Mouse (Mus musculus) duodenum, adult 2 months (tissue): ENCODE results near the gene Scimp. TPM values are rescaled to one million over a fixed set of nuclear protein-coding genes. Genes with fewer than 3 reads are reported as not detected.

ENCODE experiments used
- polyA plus RNA-seq: library from polyadenylated mRNA; depleted of rRNA; stranded (reverse); fragments of >200 nt; gene quantifications from 2 replicates; pipeline ENCODE4 v1.2.3, GENCODE M21; 2012; ENCODE audit warnings: low replicate concordance; rRNA removed

The Scimp gene
- polyA plus RNA-seq, result 0.18 and 0.90 TPM in 2 replicates

DNA sequence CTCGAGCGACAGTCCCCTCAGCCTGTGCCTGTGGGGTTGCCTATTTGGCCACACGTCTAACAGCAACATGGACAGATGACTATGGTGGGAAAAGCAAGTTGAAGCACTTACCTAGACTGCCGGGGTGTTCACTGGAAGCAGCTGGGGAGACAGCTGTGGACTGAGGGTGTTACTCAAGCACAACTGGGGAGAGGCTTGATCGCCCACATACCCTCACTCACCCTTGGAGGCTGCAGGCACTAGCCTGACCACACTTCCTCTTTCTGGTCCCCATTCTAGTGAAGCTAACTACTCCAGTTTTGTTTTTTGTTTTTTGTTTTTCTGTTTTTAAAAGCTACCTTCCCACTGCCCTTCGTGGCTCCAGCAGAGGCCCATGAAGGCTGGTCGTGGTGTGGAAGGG lies at the start of gene Scimp:
Gene Scimp, minus strand, starts transcription at position 222 of the 400 bp plus-strand sequence.

DNA sequence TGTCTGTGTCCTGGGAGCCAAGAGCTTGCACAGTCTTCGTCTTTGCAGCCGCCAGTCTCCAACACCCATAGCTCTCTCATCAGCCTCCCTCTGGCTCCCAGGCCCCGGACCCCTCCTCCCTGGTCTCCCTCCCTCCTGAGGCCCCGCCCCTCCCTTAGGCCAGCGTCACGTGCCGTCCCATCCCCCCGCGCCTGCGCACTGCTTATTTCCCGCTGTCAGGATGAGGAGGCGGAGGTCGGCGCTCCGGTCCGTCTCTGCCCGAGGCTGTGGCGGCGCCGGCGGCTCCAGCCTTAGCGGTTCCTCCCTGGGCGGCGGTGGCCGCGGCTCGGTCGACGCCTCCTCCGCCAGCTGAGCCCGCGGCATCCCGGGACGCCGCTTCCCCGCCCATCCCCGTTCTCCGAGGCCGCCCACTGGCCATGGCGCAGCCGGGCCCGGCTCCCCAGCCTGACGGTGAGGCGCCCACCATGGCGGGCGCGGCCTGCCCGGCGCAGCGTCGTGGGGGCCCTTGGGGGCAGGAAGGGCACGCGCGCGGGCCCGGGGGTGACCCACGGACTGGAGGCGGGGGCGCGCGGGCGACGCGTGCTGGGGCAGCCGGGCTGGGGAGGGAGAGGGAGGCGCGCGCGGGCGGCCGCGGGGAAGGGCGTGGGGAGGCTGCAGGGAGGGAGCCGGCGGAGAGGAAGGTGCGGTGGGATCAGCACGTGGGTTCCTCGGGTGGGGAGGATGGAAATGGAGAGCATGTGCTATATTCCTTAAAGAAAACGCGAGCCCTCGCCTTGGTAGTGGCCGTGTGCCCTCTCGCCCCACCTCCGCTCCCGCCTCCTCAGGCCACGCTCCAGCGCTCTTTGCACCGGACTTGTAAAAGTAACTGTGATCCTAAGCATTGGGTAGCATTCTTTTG lies 32.4 kb upstream of the Scimp start, which contains the start of gene Rabep1:
Gene Rabep1, plus strand, starts transcription at position 220 of the 898 bp plus-strand sequence.

DNA sequence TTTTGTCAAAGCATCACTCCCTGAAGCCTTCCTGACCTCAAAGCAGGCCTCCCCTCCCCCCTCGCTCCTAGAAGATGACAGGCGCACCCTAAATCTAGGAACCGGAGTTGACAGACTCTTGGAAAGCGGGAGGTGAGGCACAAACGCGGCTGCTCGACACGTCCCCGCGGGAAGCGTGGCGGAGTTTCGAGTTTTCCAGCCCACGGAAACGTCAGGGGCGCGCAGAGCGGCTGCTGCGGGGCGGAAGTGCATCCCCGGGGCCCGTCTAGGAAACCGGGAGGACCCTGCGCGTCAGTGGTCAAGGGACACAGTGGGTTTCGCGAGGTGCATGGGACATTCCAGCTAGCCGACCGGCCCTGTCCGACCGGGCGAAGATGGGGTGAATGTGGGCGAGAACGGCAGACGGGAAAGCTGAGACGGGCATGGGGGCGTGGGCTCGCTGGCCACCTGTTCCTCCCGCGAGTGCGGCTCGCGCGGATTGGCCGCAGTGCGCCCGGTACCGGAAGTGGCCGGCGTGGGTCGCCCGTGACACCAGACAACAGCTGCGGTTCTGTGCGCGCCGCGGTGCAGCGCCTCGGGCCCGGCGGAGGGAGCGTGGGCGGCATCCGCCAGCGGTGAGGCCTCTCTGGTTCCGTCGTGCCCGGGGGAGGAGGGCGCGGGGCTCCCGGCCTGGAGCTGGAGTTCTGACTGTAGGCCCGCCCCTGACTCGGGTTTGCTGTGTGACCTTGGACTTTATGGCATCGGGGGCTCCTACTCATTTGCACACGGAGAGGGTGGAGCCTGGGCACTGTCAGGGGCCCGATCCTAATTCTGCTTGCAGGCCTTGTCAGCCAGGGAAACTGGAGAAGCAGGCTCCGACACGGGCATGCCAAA lies 48.2 kb downstream of the Scimp start, which contains the start of gene Zfp3:
Gene Zfp3, plus strand, starts transcription at position 274 of the 873 bp plus-strand sequence.

Other genes with a start within 250 kb of the Scimp start
- gene Mink1, start 249.7 kb downstream of the Scimp start, polyA plus RNA-seq, result 42.1 and 67.8 TPM in 2 replicates
- not detected in 2 replicates for gene 4930544D05Rik, start 196.7 kb downstream of the Scimp start, polyA plus RNA-seq
- gene Chrne, start 193.4 kb downstream of the Scimp start, polyA plus RNA-seq, result 0.13 TPM in 1 of 2 replicates, not detected in the other
- 0.05 TPM in 1 of 2 replicates, not detected in the other for gene Gp1ba, start 173.5 kb downstream of the Scimp start, polyA plus RNA-seq
- gene Rnf167, start 165.4 kb downstream of the Scimp start, polyA plus RNA-seq, result 93.4 and 152 TPM in 2 replicates
- 108 and 218 TPM in 2 replicates for gene Slc25a11, start 165.1 kb downstream of the Scimp start, polyA plus RNA-seq
- 3,237 and 8,074 TPM in 2 replicates for gene Pfn1, start 157.9 kb downstream of the Scimp start, polyA plus RNA-seq
- gene Eno3, start 155.4 kb downstream of the Scimp start, polyA plus RNA-seq, result 4.4 and 6.7 TPM in 2 replicates
- gene Spag7, start 143.2 kb downstream of the Scimp start, polyA plus RNA-seq, result 6.5 and 20.4 TPM in 2 replicates
- 51.1 and 76.0 TPM in 2 replicates for gene Camta2, start 124.5 kb downstream of the Scimp start, polyA plus RNA-seq
- gene Inca1, start 112.4 kb downstream of the Scimp start, polyA plus RNA-seq, result 0.59 and 2.1 TPM in 2 replicates
- gene Kif1c, start 112.0 kb downstream of the Scimp start, polyA plus RNA-seq, result 40.9 and 70.4 TPM in 2 replicates
- gene Zfp3, start 48.4 kb downstream of the Scimp start, polyA plus RNA-seq, result 0.83 and 1.2 TPM in 2 replicates
- 1.6 and 1.9 TPM in 2 replicates for gene Rabep1, start 32.2 kb upstream of the Scimp start, polyA plus RNA-seq
- 6.3 and 12.4 TPM in 2 replicates for gene Nup88, start 157.4 kb upstream of the Scimp start, polyA plus RNA-seq
- gene Rpain, start 157.6 kb upstream of the Scimp start, polyA plus RNA-seq, result 8.0 and 10.7 TPM in 2 replicates
- gene C1qbp, start 170.4 kb upstream of the Scimp start, polyA plus RNA-seq, result 333 and 408 TPM in 2 replicates
- 7.1 and 13.8 TPM in 2 replicates for gene Dhx33, start 191.9 kb upstream of the Scimp start, polyA plus RNA-seq
- gene Mis12, start 207.0 kb upstream of the Scimp start, polyA plus RNA-seq, result 0.32 and 0.46 TPM in 2 replicates
- 6.4 and 8.4 TPM in 2 replicates for gene Derl2, start 207.3 kb upstream of the Scimp start, polyA plus RNA-seq
- gene 6330403K07Rik, start 220.9 kb upstream of the Scimp start, polyA plus RNA-seq, result 0.90 and 0.91 TPM in 2 replicates